Mouse (Mus musculus) ES-CJ7 (cell line): Measurements from ENCODE around the gene Sla2.
"Not testable (repeated sequence)": the region's sequence is repeated elsewhere in the genome, so short reads cannot be mapped to it uniquely, and the experiment has no call there.

Experiments used
- DNase-seq: peaks from one replicate; pipeline ENCODE4 v3.0.0; 2011; ENCODE audit warnings: low read depth, low spot score

The Sla2 gene

DNA sequence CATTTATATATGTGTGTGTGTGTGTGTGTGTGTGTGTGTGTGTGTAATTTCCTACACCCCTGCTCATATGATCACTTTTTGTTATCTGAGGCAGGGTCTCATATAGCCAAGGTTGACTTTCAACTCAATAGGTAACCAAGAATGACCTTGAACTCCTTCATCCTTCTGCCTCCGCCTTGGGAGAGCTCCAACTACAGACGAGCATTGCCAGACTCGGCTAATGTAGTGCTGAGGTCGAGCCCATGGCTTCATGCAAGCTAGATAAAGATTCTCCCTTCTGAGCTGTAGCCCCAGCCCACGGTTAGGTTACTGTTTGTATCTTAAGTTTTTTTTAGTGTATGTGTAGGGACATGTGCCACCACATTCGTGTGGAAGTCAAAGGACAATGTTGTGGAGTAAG is 14.9 kb upstream of the Sla2 start:
- peak; percentile 1 for DNase-seq

DNA sequence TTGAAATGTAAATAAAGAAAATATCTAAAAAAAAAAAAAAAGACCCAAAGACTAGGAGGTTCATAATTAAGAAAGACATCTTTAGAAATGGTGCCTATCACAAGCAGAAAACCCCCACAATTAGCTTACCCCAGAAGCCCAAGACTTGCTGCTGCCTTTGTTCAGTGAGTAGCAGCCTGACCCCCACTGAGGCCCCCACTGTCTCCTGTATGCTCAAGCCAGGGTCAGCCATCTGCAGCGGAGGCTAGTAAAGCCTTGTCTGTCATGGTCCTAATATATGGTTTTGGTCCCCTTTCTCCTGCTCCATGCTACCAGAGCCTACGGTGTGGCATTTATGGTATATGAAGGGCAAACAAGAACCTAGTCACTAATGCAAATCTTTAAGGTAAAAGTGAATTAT is 14.4 kb upstream of the Sla2 start:
- DNase-seq = peak; percentile 1

DNA sequence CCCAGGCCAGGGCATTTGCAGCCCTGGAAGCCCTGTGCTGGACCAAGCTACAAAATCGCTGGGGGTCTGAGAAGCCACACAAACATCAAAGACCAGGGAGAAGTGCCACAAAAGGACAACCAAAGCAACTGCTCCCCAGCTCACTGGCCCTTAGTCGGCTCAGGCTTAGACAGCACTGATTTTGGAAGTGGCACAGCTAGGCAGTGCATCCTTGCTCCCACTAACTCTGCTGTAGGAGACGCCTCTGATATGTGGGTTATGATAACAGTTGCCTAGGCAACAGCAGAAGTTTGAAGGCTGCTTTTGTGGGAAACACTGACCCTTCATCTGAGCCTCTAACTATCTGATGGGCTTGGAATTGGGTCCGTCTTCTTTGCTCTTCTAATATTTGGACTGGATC is 12.2 kb upstream of the Sla2 start:
- peak; percentile 1 for DNase-seq

DNA sequence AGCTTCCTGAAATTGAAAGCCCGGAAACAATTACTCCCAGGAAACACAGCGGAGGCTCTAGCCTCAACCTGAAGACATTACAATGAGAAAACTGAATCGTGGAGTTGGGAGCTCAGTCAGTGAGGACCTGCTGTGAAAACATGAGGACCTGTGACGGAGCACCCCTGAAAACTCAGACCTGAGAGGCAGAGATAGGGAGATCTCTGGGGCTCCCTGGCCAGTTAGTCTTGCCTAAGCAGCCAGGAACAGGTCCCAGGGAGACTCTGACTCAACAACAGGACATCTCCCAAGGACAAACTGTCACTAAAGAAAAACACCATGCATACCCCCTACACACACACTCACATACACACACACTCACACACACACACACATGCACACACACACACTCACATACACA is 11.4 kb upstream of the Sla2 start:
- peak; percentile 0 for DNase-seq

DNA sequence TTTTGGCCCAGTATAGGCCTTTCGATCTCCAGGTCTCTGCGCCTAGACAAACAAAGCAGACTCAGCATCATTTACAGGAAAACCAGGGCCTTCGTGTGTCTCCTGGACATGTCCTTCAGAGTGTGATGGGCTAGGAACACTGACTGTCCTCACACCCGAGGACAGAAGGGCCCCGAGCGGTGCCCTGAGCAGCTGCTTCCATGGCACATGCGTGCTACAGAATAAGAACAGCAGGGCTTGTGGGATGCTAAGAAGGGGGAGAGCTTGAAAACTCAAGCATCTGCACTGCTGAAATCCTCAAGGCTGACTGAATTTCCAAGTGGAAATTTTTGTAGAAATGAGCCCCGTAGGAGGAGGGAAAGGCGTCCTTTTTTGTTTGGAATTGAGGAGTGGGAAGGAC is 10.0 kb upstream of the Sla2 start:
- peak; percentile 0 for DNase-seq

DNA sequence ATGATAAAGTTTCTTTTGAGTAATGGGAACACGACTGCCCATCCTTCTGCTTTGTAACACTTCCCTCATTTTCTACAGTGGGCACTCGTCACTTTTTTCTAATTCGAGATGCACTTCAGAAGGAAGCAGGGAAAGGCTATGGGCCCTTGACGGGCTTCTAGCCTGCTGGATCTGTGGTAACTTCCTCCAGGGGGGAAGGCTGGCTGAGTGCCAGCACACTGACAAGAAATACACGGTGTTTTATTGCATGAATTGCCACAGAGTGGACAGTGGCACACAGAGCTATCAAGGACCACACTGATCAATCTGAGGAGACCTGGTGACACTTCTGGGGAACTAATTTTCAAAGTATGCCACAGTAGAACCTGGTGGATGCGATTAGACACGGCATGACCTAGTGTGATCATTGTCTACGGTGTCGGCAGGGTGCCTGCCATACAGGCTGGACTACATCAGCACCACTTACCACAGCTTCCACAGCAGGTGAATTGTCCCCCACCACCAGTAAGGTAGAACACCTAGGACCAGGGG is 9.5 kb upstream of the Sla2 start:
- DNase-seq = peak; percentile 0

DNA sequence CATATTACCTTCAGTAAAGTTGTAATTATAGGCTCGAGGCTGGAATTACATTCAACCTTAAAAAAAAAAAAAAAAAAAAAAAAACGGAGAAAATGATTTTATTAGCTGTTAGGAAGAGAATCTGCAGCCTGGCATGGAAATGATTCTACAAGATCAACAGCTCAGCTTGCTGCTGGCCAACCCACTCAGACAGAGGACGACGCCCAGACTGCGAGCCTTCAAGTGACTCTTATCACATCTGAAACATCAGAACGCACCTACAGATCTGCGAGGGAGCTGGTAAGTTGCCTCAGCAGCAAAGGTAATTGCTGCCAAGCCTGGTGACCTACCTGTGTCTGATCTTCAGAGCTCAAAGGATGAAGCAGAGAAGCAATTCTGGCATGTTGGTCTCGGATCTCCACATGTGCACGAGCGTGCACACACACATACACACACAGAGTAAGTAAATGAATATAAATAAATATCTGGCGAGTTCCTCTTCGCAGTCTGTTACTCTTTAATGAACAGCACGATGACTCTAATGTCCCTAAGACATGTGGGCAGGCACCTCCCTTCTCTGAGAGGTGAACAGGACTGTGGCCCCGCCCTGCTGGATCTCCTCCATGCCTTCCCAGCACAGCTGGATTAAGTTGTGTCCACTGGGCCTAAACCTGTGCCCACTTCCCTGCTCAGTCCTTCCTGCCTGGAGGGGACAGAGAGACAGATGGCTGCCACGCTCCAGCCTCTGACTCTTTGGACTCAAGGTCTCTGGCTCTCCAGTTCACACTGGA is 7.7 kb upstream of the Sla2 start:
- no peak for DNase-seq

DNA sequence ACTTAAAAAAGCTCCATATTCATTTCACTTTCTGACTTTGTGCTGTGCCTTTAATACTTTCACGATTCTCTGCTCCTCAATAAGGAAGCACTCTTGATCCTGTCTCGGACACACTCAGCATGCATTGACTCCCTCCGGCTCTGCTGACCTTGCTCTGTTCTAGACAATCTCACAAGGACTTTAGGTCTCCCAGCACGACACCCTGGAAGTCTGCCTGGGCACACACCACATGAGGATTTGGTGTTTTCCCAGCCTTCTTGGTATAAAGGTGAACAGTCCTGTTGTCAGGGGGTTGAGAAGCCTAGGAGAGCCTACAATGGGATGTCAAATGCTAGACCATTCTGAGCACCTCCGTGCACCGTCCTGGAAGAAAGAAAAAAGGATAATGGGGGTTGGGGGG is 5.8 kb upstream of the Sla2 start:
- DNase-seq = no peak

DNA sequence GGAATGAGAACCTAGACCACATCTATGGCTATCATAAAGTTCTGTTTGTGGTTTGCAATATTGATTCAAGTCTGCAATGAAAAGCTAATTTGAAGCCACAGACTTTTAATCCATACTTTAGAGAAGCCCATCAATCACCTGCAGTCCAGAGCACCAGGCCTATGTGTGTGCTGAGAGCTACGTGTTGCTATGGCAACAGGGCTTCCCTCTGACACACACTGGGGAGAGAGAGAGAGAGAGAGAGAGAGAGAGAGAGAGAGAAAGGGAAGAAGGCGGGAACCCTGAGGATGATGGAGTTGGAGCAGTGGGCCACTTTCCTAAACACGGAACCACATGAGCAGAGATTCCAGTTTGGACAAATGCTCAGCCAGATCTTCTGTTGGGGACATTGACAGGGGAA is 5.2 kb upstream of the Sla2 start:
- no peak for DNase-seq

DNA sequence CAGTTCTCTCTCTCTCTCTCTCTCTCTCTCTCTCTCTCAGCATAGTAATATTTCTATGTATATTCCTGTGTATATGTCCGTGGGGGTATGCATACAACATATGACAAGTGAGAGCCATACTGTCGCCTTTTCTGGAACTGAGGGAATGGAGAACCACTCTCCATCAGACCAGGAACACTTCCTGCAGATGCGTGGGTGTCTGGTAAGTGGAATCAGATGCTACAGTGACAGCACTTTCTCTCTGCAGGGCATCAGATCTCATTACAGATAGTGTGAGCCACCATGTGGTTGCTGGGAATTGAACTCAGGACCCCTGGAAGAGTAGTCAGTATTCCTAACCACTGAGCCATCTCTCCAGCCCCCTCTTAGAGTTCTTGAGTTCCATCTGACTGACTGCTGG is 1.5 kb upstream of the Sla2 start:
- DNase-seq = no peak

DNA sequence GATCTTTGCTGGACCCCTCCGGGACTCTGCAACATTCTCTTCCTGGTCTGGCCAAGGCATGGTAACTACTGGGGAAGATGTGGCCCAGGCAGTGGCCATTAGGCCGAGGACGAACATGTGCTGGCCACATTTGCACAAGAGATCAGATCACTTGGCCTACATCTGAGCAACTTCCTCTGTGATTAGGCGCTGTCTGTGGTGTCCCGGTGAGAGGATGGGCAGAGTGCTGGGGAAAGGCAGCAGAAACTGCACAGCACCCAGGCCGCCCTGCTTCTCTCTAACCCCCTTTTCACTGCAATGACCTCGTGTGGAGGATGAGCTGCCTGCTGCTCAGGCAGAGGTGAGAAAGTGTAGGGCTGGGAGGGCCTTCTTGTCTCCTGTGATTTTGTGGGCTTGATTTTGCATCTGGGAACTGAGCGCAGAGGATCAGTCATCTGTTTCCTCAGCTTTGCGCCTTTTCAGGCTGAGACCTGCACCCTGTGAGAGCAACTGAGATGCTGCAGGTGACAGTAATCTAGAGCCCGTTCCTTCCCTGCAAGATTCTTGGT is 834 bp downstream of the Sla2 start:
- DNase-seq = no peak

DNA sequence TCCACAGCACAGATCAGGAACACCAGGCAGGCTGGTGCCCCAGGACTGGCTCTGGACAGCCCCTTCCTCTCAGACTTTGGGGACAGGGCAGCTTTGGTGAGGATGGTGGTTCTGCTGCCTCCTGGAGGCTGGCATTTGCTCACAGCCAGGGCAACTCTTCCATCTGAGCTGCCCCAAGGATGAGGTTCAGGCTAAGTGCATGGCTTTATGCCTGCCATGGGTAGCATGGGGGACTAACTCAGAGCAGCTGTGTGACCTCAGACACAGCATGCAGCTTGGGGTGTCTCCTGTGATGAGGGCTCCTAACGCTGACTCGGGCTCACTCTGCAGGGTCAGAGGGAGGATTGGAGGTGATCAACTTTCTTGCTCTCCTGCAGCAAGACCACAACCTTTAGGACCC is 1.3 kb downstream of the Sla2 start:
- not testable (repeated sequence) for DNase-seq

DNA sequence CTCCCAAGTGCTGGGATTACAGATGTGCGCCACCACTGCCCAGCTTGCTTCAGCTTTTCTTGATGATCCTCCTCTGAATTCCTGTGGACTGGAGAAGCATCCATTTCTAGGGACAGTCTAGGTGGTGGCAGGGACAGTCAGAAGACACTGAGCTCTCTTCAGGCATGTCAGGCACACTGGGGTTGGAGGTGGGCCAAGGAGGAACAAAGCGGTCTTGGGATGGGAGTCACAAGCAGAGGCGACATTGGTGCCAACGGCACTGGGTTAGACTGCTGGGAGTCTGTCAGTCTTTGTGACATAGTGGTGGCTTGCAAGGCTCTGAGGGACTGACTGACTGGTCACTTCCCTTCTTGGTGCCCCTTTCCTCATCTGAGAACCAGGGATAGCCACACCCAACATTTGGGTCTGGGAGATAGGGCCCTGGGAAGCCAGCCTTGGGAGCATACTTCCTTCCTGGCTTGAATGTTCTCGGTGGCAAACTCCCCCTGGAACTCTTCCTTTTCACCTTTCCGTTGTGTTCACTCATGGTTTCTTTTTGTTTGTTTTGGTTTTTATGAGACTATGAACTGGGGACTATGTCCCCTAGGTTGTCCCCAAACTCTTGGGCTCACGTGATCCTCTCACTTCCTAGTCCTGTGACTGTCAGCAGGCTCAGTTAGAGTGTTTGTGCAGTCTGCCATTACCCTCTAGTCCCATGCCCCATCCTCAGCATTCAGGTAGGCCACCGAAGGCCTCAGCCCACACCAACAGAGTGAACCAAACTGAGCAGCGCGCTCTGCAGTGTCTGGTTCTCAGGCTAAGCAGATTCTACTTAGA is 2.4 kb downstream of the Sla2 start:
- no peak for DNase-seq

DNA sequence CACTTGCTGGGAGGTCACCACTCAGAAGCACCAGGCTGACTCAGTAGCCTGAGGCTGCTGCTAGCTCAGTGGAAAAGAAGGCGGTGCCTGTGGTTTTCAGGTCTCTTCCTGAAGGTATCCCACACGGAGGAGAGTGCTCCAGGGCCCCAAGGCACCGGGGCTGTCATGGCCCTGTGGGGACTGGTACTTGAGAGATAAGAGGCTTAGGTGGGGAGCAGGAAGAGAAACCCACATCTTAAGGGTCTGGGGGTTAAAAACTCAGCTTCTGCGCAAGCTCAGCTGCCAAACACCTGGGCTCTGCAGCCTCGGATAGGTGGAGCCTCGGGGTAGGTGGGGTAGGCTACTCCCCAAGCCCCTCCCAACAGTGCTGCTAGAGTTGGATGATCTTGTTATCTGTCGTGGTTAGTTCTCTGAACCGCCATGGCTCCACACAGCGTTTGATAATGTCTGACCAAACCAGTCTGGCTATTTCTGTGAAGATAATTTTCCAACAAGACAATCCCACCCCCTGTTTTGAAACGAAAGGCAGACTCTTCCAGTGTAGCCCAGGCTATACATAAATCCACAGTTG is 4.5 kb downstream of the Sla2 start:
- DNase-seq = no peak

DNA sequence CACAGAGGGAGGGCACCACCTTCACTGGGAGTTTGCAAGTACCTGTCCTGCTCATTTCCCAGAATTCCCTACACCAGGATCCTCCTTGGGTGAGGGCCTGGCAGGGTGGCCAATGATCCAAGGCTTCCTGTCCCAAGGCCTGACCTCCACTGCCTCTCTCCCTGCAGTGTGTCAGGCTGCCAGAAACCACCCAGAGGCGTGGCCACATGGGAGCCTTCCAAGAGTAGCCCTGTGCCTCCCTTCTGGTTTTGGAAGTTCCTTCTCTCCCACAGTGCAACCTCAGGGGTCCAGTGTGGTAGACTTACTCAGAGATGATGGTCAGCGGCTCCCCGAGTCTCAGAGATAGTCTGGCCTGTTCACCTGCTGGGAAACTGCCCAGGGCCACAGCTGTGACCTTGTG is 7.5 kb downstream of the Sla2 start:
- DNase-seq = no peak

DNA sequence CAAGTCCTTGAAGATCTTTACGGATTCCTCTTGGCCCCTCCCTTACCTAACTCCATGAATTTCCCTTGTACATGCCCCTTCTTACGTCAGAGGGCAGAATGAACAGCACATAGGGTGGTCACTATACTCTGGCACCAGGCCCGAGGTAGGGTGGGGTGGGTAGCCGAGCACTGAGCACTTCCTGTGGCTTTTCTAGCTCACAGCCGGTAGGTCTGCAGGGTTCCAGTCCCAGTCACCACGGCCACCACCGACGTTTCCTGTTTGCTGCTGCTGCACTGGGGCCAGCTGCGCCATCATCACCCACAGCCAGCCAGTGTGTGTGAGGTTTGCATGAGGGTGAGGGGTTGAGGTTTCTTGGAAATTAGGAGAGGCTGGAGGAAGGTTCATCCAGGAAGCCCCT is 9.3 kb downstream of the Sla2 start:
- DNase-seq = no peak

DNA sequence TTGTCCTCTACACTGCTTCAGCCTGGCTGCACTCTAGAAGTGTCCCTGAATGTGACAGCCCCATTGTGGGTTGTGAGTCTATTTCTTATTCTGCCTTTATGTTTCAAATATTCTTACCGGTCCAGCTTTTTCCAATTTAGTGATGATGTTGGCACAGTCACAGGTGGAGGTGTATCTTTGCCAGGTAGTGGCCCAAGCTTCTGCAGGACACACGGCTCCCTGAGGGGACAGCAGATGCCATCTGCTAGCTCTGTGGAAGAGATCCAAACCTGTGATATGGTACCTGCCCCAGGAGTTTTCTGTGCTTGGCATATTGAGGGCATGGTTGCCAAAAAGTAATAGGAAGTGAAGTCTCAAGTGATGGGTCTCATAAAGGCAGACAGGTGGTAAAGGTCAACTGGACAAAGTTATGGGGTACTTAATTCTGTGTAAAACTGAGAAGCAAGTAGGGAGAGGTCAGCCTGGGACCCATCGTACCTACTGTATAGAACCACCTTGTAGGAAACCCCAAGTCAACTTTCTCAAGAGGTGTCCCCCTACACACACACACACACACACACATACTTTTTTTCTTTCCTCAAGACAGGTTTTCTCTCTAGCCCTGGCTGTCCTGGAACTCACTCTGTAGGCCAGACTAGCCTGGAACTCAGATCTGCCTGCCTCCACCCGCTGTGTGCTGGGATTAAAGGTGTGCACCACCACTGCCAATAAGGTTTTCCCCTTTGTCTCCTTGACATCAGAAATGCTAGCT is 12.1 kb downstream of the Sla2 start:
- DNase-seq = no peak

DNA sequence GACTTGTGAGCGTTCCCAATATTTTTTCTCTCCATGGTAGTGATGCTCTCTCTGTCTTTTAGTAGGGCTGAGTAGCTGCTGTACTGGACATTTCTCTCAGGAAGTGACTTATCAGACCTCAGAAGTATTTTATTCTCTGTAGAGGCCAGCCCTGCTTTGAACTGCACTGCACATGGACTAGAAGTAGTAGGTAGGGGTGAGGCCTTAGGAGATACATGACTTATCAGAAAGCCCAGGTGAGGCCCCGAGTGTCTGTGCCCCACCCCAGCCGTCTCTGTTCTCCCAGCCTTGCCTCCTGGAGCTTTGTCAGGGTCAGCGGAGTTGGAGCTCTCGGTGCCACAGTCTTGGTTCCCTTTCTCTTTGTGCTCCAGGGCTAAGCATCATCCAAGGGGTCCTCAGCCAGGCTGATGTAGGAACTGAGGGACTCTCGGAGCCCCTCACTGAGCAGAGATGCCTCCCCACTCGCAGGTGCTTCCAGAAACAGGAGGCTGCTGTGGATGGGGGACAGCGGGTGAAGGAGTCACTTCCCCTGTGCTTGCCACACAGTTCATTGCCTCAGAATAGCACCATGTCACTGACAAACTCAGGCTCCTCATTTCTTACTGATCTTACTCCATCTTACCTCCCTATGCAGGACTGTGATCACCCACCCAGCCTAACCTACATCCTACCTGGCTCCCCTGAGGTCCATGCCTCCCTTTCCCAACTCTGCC is 12.8 kb downstream of the Sla2 start:
- DNase-seq = no peak

DNA sequence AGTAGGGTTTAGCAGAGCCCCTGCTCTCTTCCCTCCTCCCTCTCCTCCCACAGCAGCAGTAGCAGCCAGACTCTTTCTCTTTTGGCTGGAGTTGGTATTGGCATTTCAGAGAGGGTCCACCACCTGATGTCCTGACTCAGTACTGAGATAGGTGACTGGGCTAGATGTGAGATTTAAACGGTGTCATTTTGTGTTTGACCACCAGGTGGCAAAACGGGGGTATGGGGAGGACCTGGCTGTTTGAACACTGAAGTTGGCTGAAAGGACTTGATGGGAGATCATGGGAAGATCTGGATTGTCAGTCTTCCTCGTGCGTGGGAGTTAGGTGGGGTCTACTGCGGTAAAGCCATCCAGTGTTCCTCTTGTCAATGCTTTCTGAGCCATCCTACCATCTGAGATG is 13.4 kb downstream of the Sla2 start:
- peak; percentile 57 for DNase-seq

DNA sequence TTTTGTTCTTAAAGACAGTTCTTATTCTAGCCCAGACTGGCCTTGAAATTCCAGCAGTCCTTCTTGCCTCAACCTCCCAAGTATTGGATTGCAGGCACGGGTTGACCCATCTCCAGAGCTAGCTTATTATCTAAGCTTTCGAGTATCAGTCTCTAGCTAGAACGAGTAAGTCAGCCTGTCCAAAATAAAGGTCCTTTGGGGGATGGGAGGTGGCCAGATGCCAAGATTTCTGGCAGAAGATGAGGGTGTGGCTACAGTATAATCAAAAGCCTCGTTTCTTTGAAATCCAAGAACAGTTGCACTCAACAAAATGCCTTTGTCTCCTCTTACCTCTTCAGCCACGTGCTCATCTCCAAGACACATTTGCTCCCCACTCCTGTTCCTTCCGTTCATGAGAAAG is 16.5 kb downstream of the Sla2 start:
- peak; percentile 46 for DNase-seq

DNA sequence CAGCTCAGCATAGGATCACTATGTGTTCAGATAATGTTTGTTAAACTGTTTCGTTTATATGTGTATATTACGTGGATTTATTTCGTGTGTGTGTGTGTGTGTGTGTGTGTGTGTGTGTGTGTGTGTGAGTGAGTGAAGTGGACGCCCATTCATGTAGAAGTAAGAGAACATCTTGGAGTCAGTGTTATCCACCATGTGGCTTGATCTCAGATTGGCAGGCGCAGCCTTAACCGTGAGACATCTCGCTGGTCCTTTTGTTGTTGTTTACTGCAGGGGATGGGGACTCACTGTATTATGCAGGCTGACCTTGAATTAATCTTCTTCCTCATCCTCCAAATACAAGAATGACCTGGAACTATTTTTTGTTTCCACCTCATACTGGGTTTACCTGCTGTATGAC is 17.4 kb downstream of the Sla2 start:
- DNase-seq = no peak
